Mouse (Mus musculus) liver, adult 2 months (tissue): ENCODE data around the gene Pdxp.

ENCODE experiments used
- CTCF ChIP-seq: fragments of 200-500 bp; IDR thresholded peaks from 2 replicates; pipeline ENCODE4 v1.5.1; 2011; ENCODE audit warnings: low read depth, low read length, control low read depth
- POLR2A ChIP-seq: fragments of 200-500 bp; IDR thresholded peaks from 2 replicates; pipeline ENCODE4 v1.6.1; 2011; ENCODE audit warnings: low read length, control low read depth; ENCODE audit not compliant: insufficient read depth; ENCODE audit errors: extremely low read depth

GRCm38 (mm10) chr15:78922700-78923099, 9.0 kb downstream of the Pdxp start:
- no peak for TF ChIP-seq CTCF
- TF ChIP-seq POLR2A: no peak
